Comparison of ENCODE assay signal across 8 mouse cellular contexts in the genomic region with DNA sequence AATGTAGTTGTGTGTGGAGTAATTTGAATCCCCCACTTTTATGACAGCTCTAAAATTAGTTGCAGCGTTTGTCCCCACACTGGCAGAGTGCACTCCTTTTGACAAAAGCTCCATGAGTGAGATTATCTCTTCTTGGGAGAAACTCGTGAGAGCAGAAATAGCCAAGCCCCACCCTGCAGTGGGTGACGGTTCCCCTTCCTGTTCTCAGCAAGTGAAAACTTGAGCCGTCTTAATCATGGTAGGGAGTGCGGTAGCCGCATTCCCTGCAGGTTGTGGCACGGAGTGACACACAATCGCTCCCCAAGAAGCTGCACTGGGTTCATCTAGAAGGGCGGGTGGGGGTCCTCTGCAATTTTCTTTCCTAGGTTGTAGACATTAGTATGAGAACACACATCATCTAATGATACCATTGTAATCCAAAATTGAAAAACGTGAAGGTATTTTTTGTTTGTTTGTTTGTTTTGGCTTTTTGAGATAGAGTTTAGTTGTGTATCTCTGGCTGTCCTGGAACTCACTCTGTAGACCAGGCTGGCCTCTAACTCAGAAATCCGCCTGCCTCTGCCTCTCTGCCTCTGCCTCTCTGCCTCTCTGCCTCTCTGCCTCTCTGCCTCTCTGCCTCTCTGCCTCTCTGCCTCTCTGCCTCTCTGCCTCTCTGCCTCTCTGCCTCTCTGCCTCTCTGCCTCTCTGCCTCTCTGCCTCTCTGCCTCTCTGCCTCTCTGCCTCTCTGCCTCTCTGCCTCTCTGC. TPM values are rescaled to one million over a fixed set of nuclear protein-coding genes. Genes with fewer than 3 reads are reported as not detected.
DNase-seq lines count a peak whose midpoint lies in the region; ATAC-seq and TF ChIP-seq lines count a peak whose summit lies in the region.
"Not testable (repeated sequence)": the region's sequence is repeated elsewhere in the genome, so short reads cannot be mapped to it uniquely, and the experiment has no call there.

No protein-coding gene starts in this region.

- not testable (repeated sequence) for TF ChIP-seq POLR2A in liver, adult 2 months (IDR thresholded peaks at IDR 0.05; ENCODE audit: extremely low read depth, insufficient read depth, low read length)

- H3K9ac ChIP-seq in heart, embryonic 12.5 days; liver, adult 2 months (ENCODE audit: low read depth, low read length): not testable (repeated sequence)

- peak overlapping the region; percentile 54 for H3K4me2 ChIP-seq in heart, embryonic 12.5 days

- H3K27me3 ChIP-seq in heart, embryonic 12.5 days (replicated peaks); liver, adult 2 months (ENCODE audit: control insufficient read depth, insufficient read depth, low read length): not testable (repeated sequence)

- peak overlapping the region; percentile 30; the same call in 1 of the 2 replicates for H3K27ac ChIP-seq in heart, embryonic 12.5 days (ENCODE audit: poor library complexity, severe bottlenecking)
- peak overlapping the region; percentile 37; the same call in 1 of the 2 replicates for H3K27ac ChIP-seq in liver, adult 2 months (replicated peaks; ENCODE audit: insufficient read depth, low read depth, low read length)

- not testable (repeated sequence) for TF ChIP-seq CTCF in liver, adult 2 months (IDR thresholded peaks at IDR 0.05; ENCODE audit: low read depth, low read length)

- H3K9me3 ChIP-seq in heart, embryonic 12.5 days (replicated peaks), result not testable (repeated sequence)

- 35% methylated on average over 11 of the region's 11 CpGs for WGBS in heart, embryonic 12.5 days
- WGBS in liver, adult 2 months, result 70% methylated on average over 11 of the region's 11 CpGs

- H3K79me2 ChIP-seq in liver, adult 2 months (ENCODE audit: control insufficient read depth, insufficient read depth, low read length), result not testable (repeated sequence)

- peaks cover 13% of the 10 kb centered on the region for H3K4me1 ChIP-seq in heart, embryonic 12.5 days (replicated peaks)
- H3K4me1 ChIP-seq in liver, adult 2 months (ENCODE audit: control insufficient read depth, insufficient read depth, low read length), result not testable (repeated sequence)

- H3K4me3 ChIP-seq in heart, embryonic 12.5 days, result peak overlapping the region; percentile 15
- H3K4me3 ChIP-seq in liver, adult 2 months (ENCODE audit: insufficient read depth, low read depth, low read length), result not testable (repeated sequence)

- H3K36me3 ChIP-seq in heart, embryonic 12.5 days; liver, adult 2 months (ENCODE audit: control insufficient read depth, insufficient read depth, low read length): not testable (repeated sequence)

- peak; percentile 5 for DNase-seq in adrenal gland, adult 8-10 months
- peak; percentile 30 for DNase-seq in kidney, adult 9 months
- DNase-seq in liver, adult 2 months (ENCODE audit: extremely low read depth, low read depth, low spot score), result not testable (repeated sequence)
- DNase-seq in lung, postnatal 36 days, result peak; percentile 61
- DNase-seq in spleen, postnatal 10 days (ENCODE audit: low spot score in 2 of 2), result peak; percentile 31 to 39
- DNase-seq in urinary bladder, postnatal 36 days (ENCODE audit: low spot score in 2 of 2), result peak; percentile 57 to 71

- ATAC-seq in erythroid progenitor cell, adult 5-6 weeks (replicated peaks; ENCODE audit: low FRiP score, poor library complexity, severe bottlenecking), result peak; percentile 81
- ATAC-seq in heart, embryonic 12.5 days (ENCODE audit: insufficient number of reproducible peaks, low FRiP score), result peak; percentile 86

RNA-seq across cellular contexts. Expression of a gene that starts 31.2 kb away (rescaled TPM):
- 10 to 100 TPM; 52.7 to 73.4 (median 60.4) TPM for total RNA-seq in adrenal gland, adult 8-10 months (2022)
- total RNA-seq in erythroid progenitor cell, adult 5-6 weeks (2015; ENCODE audit: low replicate concordance), result 125 and 145 TPM in 2 replicates
- 108 and 197 TPM in 2 replicates for total RNA-seq in erythroid progenitor cell, adult 5-6 weeks (2017; ENCODE audit: low replicate concordance)
- polyA plus RNA-seq in heart, embryonic 12.5 days (2016; fragmentation: Nextera tagmentation; extraction: Ambion mirVana), result 142 and 148 TPM in 2 replicates
- 28.3 and 28.7 TPM in 2 replicates for total RNA-seq in liver, adult 2 months (2014; rRNA removed)
- 13.4 and 15.9 TPM in 2 replicates for polyA plus RNA-seq in liver, adult 2 months (2012; rRNA removed)

RNA-seq across cellular contexts. Expression of a gene that starts 37.9 kb away (rescaled TPM):
- 1 to 10 TPM; 1.2 to 2.4 (median 1.9) TPM for total RNA-seq in adrenal gland, adult 8-10 months (2022)
- total RNA-seq in erythroid progenitor cell, adult 5-6 weeks (2015; ENCODE audit: low replicate concordance), result 62.0 and 63.3 TPM in 2 replicates
- 52.8 and 55.1 TPM in 2 replicates for total RNA-seq in erythroid progenitor cell, adult 5-6 weeks (2017; ENCODE audit: low replicate concordance)
- polyA plus RNA-seq in heart, embryonic 12.5 days (2016; fragmentation: Nextera tagmentation; extraction: Ambion mirVana), result 5.1 and 5.9 TPM in 2 replicates
- total RNA-seq in liver, adult 2 months (2014; rRNA removed), result 0.47 and 0.55 TPM in 2 replicates
- 0.07 and 0.09 TPM in 2 replicates for polyA plus RNA-seq in liver, adult 2 months (2012; rRNA removed)

Comparison
In these comparisons a context has a peak if more than half of its experiments do, and no peak if none do; other contexts are left out.
1. RNA of a gene that starts 37.9 kb away (total RNA-seq): 52.8 to 63.3 TPM in erythroid progenitor cell, adult 5-6 weeks; 1.2 to 2.4 TPM in adrenal gland, adult 8-10 months and 0.47 to 0.55 TPM in liver, adult 2 months; every median in the first group is over 10 times any median in the second.